Mouse (Mus musculus) thymus, adult 18-20 months (tissue): ENCODE data around the gene Gif.
A peak's percentile ranks its signal among the peaks of the same experiment; 100 is the strongest.

Experiments used
- DNase-seq, 2 experiments: peaks; one replicate each; pipeline ENCODE4 v3.0.0; 2022; ENCODE audit warnings: mixed read lengths in 2 of 2

The Gif gene

GRCm38 (mm10) chr19:11747298-11747697, at the start of gene Gif:
Gif (plus strand) TSS chr19:11747554.
- no peak for DNase-seq

DNA sequence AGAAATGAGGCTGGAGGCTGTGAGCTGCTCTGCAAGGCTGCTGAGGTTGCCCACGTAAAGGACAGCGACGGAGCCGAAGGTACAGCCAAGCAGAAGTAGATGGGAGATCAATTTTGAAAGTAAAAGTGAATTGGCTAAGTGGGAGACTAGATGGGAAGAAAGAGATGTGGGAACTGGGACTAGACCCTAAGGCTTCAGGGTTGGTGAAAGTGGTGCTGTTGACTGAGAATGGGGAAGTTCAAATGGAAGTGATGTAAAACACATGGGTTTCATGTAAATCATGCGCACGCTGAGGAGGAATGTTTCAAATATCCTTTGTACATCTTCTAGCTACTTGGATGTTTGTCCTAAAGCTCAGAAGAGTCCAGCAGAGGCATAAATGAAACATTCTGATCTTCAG, 49.0 kb upstream of the Gif start:
- no peak for DNase-seq

- DNase-seq: no peak
Observed at GRCm38 (mm10) chr19:11712451-11712850, 34.9 kb upstream of the Gif start.

DNA sequence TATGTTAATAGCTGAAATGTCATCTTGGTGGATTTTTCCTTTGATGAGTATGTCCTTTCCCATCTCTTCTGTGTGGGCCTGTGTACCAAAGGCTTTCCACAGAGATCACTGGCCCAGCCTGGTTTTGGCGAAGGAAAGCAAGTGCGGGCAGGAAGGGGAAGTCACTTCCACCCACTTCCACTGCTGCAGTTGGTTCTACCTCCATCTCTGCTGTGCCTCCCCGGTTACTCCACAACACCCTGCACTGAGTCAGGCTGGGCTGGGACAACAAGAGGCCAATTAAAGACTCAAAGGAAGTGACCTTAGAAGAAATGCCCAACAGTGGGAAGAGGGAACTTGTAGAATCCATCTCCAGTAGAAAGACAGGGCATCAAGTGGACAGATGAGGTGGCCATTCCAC, 27.3 kb upstream of the Gif start:
- no peak for DNase-seq

DNA sequence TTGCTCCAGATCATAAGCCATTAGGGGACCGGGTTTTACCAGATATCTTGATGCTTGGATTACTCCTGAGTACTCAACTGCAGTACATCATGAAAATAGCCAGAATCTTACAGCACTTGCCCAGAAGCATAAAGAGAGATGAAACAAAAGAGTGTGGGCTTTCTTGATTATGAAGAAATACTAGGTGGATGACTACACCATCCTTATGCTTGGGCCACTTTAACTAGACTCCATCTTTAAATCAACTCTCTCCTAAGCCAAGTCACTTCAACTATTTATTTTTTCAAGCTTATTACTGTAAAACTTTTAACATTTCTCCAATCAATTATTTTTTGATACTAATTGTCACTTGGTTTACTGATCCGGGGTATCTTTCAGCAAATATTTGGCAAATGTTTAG, 23.5 kb upstream of the Gif start:
- no peak for DNase-seq

GRCm38 (mm10) chr19:11724275-11724674, 23.1 kb upstream of the Gif start:
- DNase-seq: no peak

DNA sequence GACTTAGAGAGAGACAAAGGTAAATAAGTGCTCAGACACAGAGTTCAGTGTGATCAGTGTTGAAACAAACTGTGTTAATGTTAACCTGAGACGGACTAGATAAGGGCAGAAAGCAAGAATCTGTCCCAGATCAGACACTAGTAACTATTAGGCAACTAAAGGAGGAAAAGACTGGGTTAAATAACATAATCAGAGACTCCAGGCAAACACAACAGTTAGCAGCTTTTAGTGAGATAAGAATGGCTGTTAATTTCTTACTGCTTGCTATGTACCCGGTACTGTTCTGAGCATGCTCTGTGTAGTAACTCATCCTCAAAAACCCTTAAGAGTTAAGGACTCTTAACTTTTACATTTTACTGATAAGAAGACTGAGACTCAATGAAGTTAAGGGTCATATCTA, 21.4 kb upstream of the Gif start:
- DNase-seq: no peak

- DNase-seq: no peak
Observed at GRCm38 (mm10) chr19:11727304-11727703, 20.1 kb upstream of the Gif start.

DNA sequence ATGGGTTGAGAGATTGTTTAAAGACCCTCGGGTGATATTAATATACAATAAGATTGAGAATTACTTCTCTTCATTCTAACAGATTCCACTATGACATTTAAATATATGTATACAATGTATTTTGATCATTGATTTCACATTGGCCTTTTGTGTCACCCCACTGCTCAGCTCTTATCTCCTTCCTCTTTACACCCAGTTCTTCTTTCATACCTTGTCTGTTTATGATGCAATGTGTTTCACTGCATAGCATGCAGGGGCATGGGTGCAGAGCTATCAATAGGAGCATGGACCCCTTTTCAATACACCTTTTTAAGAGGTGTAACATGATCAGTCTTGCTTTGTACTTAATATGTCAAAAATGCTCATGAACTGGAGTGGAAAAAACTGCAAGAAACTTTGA, 17.1 kb upstream of the Gif start:
- DNase-seq: no peak

DNA sequence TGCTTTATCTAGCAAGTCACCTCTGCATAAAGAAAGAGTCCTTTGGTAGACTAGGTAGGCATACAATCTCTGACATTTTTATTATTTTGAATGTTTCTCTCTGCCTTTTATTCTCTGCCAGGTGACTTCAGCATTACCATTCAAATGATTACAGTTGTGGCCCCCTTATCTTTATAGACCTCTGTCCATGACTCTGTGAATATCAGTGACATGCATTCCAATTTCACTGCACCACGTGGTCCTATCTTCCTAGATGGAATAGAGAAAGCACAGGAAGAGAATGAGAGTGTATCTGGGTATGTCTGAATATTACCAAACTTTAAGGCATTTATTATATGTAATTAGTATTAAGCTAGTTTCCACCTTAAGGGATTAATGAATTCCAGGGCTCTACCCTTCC, 10.9 kb upstream of the Gif start:
- DNase-seq: no peak

GRCm38 (mm10) chr19:11745680-11746079, 1.7 kb upstream of the Gif start:
- no peak for DNase-seq

- DNase-seq: no peak
Observed at GRCm38 (mm10) chr19:11765059-11765458, 17.7 kb downstream of the Gif start.

- no peak for DNase-seq
Observed at GRCm38 (mm10) chr19:11766413-11766812, 19.1 kb downstream of the Gif start.

- no peak for DNase-seq
Observed at GRCm38 (mm10) chr19:11768163-11768562, 20.8 kb downstream of the Gif start.

- no peak for DNase-seq
Observed at GRCm38 (mm10) chr19:11769257-11769920, 22.0 kb downstream of the Gif start.

DNA sequence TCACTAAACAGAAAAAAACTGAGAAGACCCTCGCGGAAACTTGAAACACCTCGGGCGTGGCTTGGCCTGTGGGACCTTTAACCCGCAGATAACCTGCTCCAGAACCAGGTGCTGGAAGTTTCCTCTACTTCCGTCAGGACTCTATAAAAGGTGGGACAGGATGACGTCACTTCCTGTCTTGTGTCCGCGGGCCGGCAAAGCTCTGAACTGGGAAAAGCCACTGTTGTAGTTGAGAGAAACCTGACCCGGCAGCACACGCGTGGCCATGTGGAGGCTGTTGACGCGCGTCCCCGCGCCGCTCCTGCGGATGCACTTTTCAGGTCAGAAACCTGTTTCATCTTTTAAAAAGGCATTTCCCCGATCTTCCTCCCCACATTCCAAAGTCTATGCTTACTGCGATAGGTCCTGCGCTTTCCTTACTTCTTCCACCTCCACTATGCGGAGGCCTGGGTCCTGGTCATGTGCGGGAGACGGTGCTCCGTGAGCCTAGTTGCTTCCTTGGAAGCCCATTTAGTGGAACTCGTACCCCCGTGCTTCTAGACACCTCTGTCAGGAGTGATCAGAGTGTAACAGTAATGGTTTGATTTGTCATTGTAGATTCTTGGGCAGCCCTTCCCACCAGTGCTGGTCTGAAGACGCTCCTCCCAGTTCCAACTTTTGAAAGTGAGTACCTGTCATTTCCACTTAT, 23.0 kb downstream of the Gif start, which contains the start of gene Mrpl16:
TSS of gene Mrpl16 (plus strand) at position 187 of the 688 bp plus-strand sequence.
- peak; percentile 64 to 79 for DNase-seq

DNA sequence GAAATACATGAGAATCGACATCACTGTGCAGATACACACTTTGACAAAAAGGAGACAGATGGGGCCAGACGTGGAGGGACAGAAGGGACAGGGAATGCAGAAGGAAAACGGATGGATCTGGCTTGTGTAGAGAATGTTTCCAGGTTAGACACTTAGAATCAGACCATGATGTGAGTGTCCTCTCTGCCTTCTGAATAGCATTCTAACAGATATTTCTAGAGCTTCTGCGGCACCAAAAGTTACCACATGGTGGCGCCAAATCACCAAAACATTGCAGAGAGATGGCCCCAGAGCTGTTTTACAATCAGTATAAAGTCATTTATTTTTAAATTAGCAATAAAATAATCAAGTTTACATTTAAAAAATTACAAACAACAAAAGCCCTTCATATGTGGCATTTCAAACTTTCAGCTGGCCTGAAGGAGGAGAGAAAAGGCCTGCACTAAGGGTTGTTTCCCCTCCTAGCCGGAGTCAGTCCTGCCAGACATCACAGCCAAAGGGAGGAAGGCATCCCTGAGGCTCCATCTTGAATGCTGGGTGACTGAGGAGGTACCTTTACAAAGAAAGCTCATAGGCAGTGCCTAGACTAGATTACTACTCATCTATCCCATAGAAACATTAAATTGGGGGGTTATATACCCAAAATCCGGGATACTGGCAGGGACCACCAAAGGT, 30.0 kb downstream of the Gif start:
- DNase-seq: no peak

DNA sequence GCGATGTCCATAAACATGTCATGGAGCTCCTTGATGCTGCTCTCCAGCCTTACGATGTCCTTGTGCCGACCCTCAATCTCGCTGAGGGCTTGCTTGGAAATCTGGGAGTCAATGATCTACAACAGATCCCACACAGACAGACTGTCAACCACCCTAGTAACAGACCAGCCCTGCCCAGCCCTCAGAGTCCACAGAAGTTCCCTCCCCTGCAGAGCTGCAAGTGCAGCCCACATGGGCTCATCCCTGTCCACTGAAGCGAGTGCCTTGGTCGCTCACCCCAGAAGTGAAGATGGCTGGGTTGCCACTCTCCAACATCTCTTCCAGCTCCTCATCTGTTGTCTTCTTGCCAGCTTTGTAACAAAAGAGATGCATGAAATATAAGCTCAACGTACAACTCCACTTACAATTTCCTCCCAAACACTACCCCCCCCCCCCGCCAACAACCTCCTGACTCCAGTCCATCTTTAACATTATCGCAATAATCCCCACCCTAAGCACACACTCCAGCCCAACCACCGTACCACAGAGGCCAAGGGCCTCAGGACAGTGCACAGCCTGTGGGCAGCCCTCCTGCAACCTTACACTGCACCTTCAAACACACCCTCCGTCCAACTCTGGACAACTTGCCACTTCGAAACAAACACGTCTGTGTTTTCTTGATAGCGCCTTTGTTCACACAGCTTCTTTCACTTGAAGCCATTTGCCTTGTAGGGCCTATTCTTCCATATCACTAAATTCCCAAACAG, 38.2 kb downstream of the Gif start:
- no peak for DNase-seq

GRCm38 (mm10) chr19:11787826-11788225, 40.5 kb downstream of the Gif start:
- DNase-seq: no peak

DNA sequence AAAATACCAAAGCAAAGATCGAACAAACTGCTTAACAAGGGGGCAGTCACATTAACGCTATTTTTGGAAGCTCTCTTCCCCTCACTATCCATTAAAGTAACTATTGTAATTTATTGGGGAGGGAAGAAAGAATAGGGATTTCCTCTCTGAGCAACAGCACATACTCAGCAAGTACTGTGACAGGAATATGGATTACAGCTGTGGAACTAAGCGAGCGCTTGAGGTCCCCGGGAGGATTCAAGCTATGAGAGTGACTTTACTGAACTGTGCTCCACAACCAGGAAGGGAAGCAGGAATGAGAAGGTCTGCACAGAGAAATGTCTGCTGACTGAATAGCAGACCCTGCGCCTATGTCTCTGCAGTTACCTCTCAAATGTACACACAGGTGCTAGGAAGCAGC, 41.5 kb downstream of the Gif start:
- no peak for DNase-seq

DNA sequence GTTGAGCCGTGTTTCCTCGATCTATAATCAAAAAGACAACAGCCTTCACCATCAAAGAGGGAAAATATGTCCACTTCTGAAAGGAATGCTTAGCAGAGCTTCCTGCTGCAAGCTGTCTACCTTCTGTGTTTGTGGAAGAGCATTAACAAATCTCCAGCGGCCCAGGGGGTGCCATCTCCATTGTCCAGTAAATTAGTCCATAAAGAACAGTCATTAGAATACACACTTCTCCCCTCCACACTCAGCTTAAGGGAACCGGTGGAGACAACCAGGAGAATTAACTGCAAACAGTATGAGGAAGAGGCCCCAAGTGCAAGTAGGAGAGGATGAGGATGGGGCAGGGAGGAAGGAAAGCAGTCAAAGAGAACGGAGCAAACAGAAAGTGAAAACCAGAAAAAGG, 44.5 kb downstream of the Gif start:
- no peak for DNase-seq

GRCm38 (mm10) chr19:11793741-11794359, 46.5 kb downstream of the Gif start:
- DNase-seq: no peak

DNA sequence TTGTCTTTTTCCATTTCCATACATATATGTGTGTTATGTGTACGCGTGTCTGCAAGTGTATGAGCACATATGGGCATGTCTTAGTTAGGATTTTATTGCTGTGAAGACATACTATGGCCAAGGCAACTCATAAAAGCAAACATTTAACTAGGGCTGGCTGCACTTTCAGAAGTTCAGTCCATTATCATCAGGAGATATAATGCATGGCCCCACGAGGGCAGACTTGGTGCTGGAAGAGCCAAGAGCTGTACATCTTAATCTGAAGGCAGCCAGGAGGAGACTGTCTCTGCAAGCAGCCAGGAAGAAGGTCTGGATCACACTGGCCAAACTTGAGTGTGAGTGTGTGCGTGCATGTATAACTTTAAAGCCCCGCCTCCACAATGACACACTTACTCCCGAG, 47.1 kb downstream of the Gif start:
- DNase-seq: no peak
